Mouse (Mus musculus) kidney, postnatal 0 days (tissue): ENCODE results near the gene Nanog. TPM values are rescaled to one million over a fixed set of nuclear protein-coding genes. Genes with fewer than 3 reads are reported as not detected.
"Not testable (repeated sequence)": the region's sequence is repeated elsewhere in the genome, so short reads cannot be mapped to it uniquely, and the experiment has no call there.

Experiments used
- ATAC-seq: fragments of 200-750 bp; cut with Nextera tagmentation; replicated peaks from 2 replicates; pipeline ENCODE4 v1.8.0; 2017; ENCODE audit warnings: low read depth, moderate number of reproducible peaks, moderate TSS enrichment, moderate library complexity; ENCODE audit not compliant: low FRiP score
- DNase-seq: peaks from one replicate; pipeline ENCODE4 v3.0.0-alpha.2; 2016; ENCODE audit warnings: low spot score
- H3K27ac ChIP-seq: fragments of 300-500 bp; sonication (generic); 2 replicates; pipeline ENCODE4 v1.5.1; 2014; ENCODE audit warnings: mild to moderate bottlenecking
- H3K27me3 ChIP-seq: fragments of 300-500 bp; sonication (generic); 2 replicates; pipeline ENCODE4 v1.6.1; 2014; ENCODE audit warnings: low read length, mixed read lengths; ENCODE audit not compliant: insufficient read depth
- H3K36me3 ChIP-seq: fragments of 300-500 bp; sonication (generic); 2 replicates; pipeline ENCODE4 v1.6.1; 2014; ENCODE audit warnings: low read length, mixed read lengths; ENCODE audit not compliant: insufficient read depth
- H3K4me1 ChIP-seq: fragments of 300-500 bp; sonication (generic); replicated peaks from 2 replicates; pipeline ENCODE4 v1.6.1; 2014; ENCODE audit warnings: antibody characterized with exemption, low read length, mixed read lengths; ENCODE audit not compliant: insufficient read depth
- H3K4me2 ChIP-seq: fragments of 300-500 bp; sonication (generic); 2 replicates; pipeline ENCODE4 v1.6.1; 2014; ENCODE audit warnings: mild to moderate bottlenecking, low read length, moderate library complexity, mixed read lengths
- H3K4me3 ChIP-seq: fragments of 300-500 bp; sonication (generic); replicated peaks from 2 replicates; pipeline ENCODE4 v1.5.1; 2014; ENCODE audit warnings: low read depth, low read length
- H3K9ac ChIP-seq: fragments of 300-500 bp; sonication (generic); 2 replicates; pipeline ENCODE4 v1.6.1; 2014; ENCODE audit warnings: low read depth, low read length
- H3K9me3 ChIP-seq: fragments of 300-500 bp; sonication (generic); replicated peaks from 2 replicates; pipeline ENCODE4 v1.6.1; 2016; ENCODE audit warnings: low read length, inconsistent platforms, mixed read lengths
- CTCF ChIP-seq: IDR thresholded peaks from 2 replicates; pipeline ENCODE4 v1.5.1; 2016; ENCODE audit warnings: antibody characterized with exemption, low read depth, mild to moderate bottlenecking, moderate library complexity
- WGBS: fragments of 180-500 bp; shearing (Covaris S2); extraction: QIAGEN DNeasy Blood & Tissue Kit; methylation state at CpG from one replicate; pipeline ENCODE4 v1.1.7; 2014; 5-methylcytosine and 5-hydroxymethylcytosine counted together
- polyA plus RNA-seq: library from polyadenylated mRNA; unstranded; fragments of >200 nt; fragmentation: Nextera tagmentation; extraction: Ambion mirVana; gene quantifications from 2 replicates; pipeline ENCODE4 v1.2.1, GENCODE M21; 2015

Gene Nanog
- polyA plus RNA-seq, 1 experiment from 2014 or later, result not detected

DNA sequence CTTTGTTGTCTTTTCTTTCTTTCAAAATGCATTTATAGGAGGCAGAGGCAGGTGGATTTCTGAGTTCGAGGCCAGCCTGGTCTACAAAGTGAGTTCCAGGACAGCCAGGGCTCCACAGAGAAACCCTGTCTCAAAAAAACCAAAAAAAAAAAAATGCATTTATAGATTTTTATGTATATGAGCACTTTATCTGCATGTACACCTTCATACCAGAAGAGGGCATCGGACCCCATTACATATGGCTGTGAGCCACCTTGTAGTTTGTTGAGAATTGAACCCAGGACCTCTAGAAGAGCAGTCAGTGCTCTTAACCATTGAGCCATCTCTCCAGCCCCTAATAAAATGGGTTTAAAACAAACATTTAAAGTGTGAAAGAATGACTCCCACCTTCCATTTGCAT, 7.7 kb upstream of the Nanog start:
- H3K9me3 ChIP-seq, H3K4me1 ChIP-seq, H3K27ac ChIP-seq, ATAC-seq, H3K4me2 ChIP-seq, H3K27me3 ChIP-seq, H3K9ac ChIP-seq, H3K4me3 ChIP-seq, H3K36me3 ChIP-seq, DNase-seq: not testable (repeated sequence)
- 77% methylated on average over 2 of the region's 2 CpGs for WGBS
- TF ChIP-seq CTCF, result 0 out of 2 replicates have a peak, but pooled peaks have one; percentile 10

DNA sequence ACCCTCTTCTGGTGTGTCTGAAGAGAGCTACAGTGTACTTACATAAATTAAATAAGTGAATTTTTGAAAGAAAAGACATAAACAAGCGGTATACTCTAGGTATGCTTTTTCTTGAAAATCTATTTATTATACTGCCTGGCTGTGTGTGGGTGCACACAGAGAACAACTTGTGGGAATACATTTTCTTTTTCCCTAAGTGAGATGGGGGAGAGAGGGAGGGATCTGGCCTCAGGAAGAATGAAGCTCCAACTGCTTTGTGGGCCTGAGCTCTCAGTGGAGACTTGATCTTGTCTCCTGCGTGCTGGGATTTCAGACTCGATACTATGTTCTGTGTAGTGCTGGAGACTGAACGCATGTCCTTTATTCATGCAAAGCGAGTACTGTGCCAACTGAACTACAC, 5.5 kb upstream of the Nanog start:
- TF ChIP-seq CTCF, result no peak
- no peak overlapping the region for H3K9ac ChIP-seq
- no peaks in the 10 kb centered on the region for H3K36me3 ChIP-seq
- no peaks in the 10 kb centered on the region for H3K9me3 ChIP-seq
- H3K4me1 ChIP-seq, result 0 out of 2 replicates have a peak, but pooled peaks cover 3% of the 10 kb centered on the region
- 70% methylated on average over 5 of the region's 5 CpGs for WGBS
- H3K27me3 ChIP-seq, result no peaks in the 10 kb centered on the region
- H3K4me3 ChIP-seq, result no peak overlapping the region
- H3K4me2 ChIP-seq, result peak overlapping the region; percentile 59; the same call in 1 of the 2 replicates
- DNase-seq, result no peak
- ATAC-seq, result no peak
- peak overlapping the region; percentile 69; the same call in 1 of the 2 replicates for H3K27ac ChIP-seq

DNA sequence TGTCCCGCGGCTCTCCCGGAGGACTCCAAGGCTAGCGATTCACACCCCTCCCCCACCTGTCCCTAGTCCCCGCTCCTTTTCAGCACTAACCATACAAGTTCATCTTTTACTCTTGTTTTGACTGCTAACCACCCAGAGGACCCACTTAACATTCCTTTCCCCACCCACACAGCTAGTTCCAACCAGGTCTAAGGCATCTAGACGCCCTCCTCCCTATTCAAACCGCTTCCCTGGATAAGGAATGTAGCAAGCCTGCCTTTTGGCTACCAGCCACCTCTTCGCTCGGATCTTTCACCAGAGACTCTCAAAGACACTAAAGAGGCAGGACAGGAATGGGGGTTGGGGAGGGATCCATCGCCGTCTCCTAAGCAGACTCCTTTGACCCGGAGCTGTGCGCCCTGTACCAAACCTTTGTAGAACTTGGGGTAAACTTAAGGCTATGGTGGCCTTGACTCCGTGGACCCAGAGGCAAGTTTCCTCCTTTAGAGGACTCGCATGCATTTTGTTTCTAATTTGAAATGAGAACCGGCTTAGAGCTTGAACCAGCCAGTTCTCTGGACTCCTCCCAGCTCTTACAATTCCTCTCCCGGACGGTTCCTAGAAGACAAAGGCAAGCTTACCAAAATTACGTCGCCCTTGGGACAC, 4.7 kb upstream of the Nanog start:
- Histone ChIP-seq H3K27me3 (no peaks in the 10 kb centered on the region; the same call in 1 of the 2 replicates), H3K27ac (peak overlapping the region; percentile 69), H3K36me3 (no peaks in the 10 kb centered on the region), H3K4me2 (peak overlapping the region; percentile 59), H3K4me1 (0 out of 2 replicates have a peak, but pooled peaks cover 3% of the 10 kb centered on the region), H3K9ac (0 out of 2 replicates have a peak overlapping the region, but pooled peaks have one; percentile 32), H3K4me3 (peak overlapping the region; percentile 24), H3K9me3 (no peaks in the 10 kb centered on the region)
- no peak for TF ChIP-seq CTCF
- WGBS, result 2% methylated on average over 20 of the region's 20 CpGs
- DNase-seq, result peak; percentile 86
- peak; percentile 71 for ATAC-seq

DNA sequence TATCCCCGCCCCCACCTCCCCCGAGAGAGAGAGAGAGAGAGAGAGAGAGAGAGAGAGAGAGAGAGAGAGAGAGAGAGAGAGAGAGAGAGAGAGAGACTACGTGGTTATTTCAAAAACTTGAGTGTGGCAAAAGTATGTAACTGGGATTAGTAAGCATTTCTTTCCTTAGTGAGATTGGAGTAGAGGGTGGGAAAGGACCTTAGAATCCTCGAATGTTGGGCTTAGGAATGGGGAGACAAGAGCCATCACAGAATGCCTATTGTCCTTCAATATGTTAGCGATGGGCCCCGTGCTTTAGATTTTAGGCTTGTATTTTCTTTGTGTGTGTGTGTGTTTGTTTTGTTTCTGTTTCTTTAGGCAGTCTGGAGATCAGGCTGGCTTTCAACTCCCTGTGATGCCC, 4.0 kb upstream of the Nanog start:
- no peaks in the 10 kb centered on the region for H3K36me3 ChIP-seq
- H3K9ac ChIP-seq, result no peak overlapping the region
- no peak overlapping the region for H3K27ac ChIP-seq
- no peak for TF ChIP-seq CTCF
- no peak for DNase-seq
- no peak for ATAC-seq
- no peaks in the 10 kb centered on the region; the same call in 1 of the 2 replicates for H3K27me3 ChIP-seq
- 16% methylated on average over 5 of the region's 6 CpGs for WGBS
- H3K4me2 ChIP-seq, result peak overlapping the region; percentile 59
- H3K4me3 ChIP-seq, result no peak overlapping the region
- H3K4me1 ChIP-seq, result 0 out of 2 replicates have a peak, but pooled peaks cover 3% of the 10 kb centered on the region
- no peaks in the 10 kb centered on the region for H3K9me3 ChIP-seq

DNA sequence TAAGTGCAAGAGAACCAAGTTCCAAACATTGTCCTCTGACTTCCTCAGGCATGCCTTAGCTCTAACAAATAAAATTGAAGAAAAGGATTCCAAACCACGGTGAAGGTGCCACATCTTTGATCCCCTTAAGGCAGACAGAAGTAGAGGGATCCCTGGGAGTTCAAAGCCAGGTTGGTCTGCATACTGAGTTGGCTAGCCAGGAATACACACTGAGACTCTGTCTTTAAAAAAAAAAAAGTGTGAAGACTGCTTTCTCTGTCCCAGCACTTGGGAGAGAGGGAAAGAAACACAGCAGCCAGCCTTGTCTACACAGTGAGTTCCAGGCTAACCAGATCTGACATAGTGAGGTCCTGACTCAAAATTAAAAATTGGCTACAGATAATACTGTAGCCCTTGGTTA, 3.6 kb upstream of the Nanog start:
- Histone ChIP-seq H3K4me2 (no peak overlapping the region), H3K36me3 (no peaks in the 10 kb centered on the region), H3K9me3 (no peaks in the 10 kb centered on the region), H3K4me1 (0 out of 2 replicates have a peak, but pooled peaks cover 3% of the 10 kb centered on the region), H3K9ac (no peak overlapping the region), H3K4me3 (no peak overlapping the region), H3K27me3 (no peaks in the 10 kb centered on the region; the same call in 1 of the 2 replicates), H3K27ac (no peak overlapping the region)
- TF ChIP-seq CTCF, result no peak
- DNase-seq (no peak), ATAC-seq (no peak)
- WGBS, result 16% methylated on average over 1 of the region's 1 CpGs

DNA sequence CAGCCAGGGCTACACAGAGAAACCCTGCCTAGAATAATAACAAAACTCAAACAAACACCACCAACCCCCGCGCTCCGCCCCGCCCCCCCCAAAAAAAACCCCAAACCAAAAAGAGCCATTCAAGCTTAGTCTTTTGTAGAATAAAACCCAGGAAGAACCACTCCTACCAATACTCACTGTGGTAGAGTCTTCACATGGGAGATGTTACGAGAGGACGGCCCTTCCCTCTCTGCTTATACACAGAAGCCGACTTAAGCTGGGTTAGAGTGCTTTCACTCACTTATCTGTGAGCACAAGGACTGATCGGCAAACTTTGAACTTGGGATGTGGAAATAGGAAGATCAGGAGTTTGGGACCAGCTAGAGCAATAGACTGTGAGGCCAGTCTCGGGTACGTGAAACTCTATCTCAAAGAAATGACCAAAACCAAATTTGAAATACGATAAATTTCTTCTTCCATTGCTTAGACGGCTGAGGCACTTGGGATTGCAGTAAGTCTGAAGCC, 900 bp upstream of the Nanog start:
- no peak overlapping the region for H3K4me3 ChIP-seq
- 0 out of 2 replicates have a peak, but pooled peaks cover 3% of the 10 kb centered on the region for H3K4me1 ChIP-seq
- DNase-seq (no peak), ATAC-seq (no peak)
- no peaks in the 10 kb centered on the region; the same call in 1 of the 2 replicates for H3K27me3 ChIP-seq
- TF ChIP-seq CTCF, result no peak
- H3K27ac ChIP-seq, result no peak overlapping the region
- H3K36me3 ChIP-seq, result no peaks in the 10 kb centered on the region
- no peak overlapping the region for H3K9ac ChIP-seq
- 71% methylated on average over 12 of the region's 12 CpGs for WGBS
- no peak overlapping the region for H3K4me2 ChIP-seq
- no peaks in the 10 kb centered on the region for H3K9me3 ChIP-seq
